Mouse (Mus musculus) spleen, postnatal 36 days (tissue): ENCODE results near the gene Qtrt2.

Experiments
- DNase-seq, 2 experiments: peaks; one replicate each; pipeline ENCODE4 v3.0.0; 2022; ENCODE audit warnings: low spot score in 2 of 2, mixed read lengths in 1 of 2

Qtrt2 gene

GRCm38 (mm10) chr16:43926341-43926859 is at the start of gene Qtrt2:
TSS of gene Qtrt2 (minus strand) at chr16:43926809.
- DNase-seq, result no peak

- DNase-seq, result no peak
Observed at GRCm38 (mm10) chr16:43973606-43974220, 47.1 kb upstream of the Qtrt2 start.

DNA sequence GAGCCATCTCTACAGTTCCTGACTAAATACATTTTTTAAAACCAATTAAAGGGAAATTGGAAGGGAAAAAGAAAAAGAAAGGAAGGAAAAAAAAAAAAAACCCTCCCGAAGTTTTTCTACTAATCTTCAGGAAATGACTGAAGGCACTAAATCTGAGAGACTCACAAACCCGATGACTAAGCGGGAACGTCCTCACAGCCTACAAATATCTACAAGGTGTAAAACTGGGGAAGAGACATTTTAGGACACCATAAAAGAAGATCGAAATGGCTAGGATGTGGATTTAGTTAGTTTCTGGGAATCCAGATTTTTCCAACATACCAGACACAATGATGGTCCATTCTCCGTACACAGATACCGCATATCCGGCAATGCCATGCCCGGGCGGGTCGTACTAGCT is 46.5 kb upstream of the Qtrt2 start:
- no peak for DNase-seq

DNA sequence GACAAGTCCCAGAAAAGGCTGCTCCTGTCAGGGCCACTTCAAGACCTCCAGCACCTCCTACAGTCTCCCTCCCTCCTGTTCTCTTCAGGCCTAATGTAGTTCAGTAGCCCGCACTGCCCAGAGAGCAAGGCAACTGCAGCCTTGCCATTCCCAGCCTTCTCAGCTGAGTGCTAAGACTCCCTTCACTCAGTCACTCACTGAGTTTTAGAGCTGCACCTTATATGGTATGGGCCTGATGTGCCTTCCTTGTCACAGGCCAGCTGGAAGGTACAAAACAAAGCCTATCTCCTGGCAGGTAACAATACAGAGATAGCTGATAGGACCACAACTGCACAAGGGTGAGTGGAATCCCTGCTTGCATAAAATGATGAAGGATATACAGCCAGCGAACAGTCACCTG is 45.8 kb upstream of the Qtrt2 start:
- no peak for DNase-seq

GRCm38 (mm10) chr16:43971741-43972140 is 45.1 kb upstream of the Qtrt2 start:
- no peak for DNase-seq

DNA sequence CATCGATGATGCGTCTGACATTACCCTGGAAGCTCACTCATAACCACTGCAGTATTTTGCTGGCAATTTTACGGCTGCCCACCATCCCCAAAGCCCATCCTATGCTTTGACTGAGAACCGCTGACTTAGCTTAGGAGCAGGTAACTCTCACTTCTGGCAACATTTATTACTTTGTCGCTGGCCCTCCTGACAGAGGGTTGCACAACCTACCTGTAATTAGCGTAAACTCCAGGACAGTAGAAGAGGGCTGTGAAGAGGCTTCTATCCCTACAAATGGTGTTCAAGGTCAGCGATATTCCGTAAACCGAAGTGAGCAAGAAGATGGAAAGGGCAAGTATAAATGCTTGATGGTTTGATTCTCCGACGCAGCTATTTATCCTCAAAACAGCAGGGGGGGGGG is 44.6 kb upstream of the Qtrt2 start:
- DNase-seq, result no peak

DNA sequence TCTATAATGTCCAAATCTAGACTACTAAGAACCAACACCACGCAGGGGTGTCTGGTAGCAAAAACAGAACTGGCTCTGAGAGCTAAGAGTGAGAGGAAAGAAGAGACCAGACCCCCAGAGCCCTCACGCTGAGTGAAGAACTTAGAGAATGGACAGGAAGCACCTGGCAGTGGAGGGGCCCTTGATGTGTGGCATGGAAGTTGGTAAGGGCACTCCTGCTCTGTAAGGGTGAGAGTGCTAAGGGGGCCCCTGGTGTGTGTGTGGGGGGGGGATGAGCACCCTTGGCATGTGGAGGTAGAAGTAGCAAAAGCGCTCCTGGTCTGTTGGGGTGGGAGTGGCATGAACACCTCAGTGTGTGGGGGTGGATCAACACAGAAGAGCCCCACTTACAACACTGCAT is 43.8 kb upstream of the Qtrt2 start:
- DNase-seq, result no peak

- no peak for DNase-seq
Observed at GRCm38 (mm10) chr16:43965781-43966389, 39.3 kb upstream of the Qtrt2 start.

DNA sequence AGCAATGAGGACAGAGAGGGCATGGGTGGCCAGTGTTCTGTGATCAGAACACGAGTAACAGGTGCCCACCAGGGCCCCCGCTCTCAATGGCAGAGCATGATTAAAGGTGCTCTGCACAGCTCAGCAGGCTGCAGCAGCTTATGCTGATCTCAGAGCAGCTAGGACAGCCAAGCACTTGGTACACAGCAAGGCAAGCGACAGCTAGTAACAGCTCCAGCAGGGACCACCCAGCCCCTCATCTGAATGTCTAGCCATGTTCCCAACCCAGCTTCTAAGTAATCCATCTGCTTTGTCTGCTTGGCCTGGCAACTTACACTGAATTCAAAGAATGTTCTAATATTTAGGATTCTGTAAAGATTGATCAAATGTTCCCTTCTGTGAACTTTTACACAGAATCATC is 37.2 kb upstream of the Qtrt2 start:
- no peak for DNase-seq

DNA sequence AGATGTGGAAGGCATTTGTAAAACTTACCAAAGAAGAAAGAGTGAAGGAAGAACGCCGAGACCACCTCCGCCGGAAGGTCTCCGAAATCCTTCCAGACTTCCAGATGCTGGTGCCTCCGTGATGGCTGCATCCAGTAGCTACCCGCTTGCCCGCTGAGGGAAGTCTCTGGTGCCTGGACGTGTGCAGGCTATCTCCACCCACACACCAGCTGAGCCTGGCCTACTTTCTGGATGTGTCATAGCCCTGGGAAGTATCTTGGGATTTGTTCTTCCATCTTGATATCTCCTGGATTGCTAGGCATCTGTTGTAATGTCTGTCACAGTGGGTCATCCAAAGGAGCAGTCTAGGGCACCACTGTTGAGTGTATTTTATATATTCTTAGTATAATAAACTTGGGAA is 36.7 kb upstream of the Qtrt2 start:
- no peak for DNase-seq

- no peak for DNase-seq
Observed at GRCm38 (mm10) chr16:43958038-43958437, 31.4 kb upstream of the Qtrt2 start.

GRCm38 (mm10) chr16:43954913-43955312 is 28.3 kb upstream of the Qtrt2 start:
- DNase-seq, result peak; percentile 47 to 54

- DNase-seq, result peak; percentile 84
Observed at GRCm38 (mm10) chr16:43951591-43951990, 25.0 kb upstream of the Qtrt2 start.

DNA sequence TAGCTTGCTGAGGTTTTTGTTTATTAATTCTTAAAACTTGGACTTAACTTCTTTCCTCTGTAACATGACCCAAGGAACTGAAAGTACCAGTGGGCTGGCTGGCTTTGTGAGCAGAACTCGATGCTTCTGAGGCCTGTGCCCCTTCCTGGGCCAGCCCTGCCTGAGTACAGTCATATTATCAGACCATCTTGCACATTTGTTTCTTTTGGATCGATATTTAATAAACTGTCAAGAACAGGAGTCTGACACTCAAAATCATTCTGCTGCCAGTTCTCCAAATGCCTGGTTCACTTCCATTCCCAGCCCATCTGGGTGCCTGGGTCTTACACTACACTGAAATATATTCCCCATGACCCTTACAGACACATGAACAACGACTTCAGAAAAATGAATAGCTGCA is 19.3 kb upstream of the Qtrt2 start:
- no peak for DNase-seq

DNA sequence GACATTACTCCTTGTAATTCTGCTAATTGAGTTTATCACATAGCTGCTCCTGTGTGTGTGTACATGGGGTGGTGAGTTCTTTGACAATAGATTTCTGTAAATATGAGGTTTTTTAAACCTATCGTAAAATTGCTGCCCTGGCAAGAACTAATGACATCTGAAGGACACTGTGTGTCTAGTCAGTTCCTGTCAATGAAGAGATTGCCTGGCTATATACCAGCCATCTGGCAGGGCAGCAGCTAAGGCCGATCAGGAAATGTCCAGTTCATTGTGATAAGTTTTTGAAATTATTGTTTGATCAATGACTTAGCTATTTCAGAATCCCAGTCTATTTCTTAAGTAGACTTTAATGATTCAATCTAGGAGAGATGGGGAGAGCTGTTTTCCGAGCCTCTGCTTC is 18.7 kb upstream of the Qtrt2 start:
- DNase-seq, result no peak

GRCm38 (mm10) chr16:43940846-43941245 is 14.2 kb upstream of the Qtrt2 start:
- no peak for DNase-seq

DNA sequence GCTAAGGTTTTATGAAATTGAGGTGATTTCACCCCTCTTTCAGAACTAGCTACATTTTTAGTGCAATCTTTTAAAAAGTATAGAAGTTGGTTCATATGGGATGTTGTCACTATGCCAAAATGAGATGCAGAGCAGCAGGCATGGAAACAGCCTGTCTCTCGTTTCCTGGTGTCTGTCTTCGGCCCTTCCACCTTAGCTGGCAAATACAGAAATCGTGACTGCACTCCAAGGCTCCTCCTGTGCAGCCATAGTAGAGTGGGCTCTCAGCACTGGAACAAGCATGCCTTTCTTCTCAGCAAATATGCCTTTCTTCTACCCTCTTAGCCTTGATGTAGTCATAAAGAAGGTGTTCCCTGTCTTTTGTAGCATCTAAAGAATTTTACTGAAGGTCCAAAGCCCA is 9.3 kb upstream of the Qtrt2 start:
- DNase-seq, result no peak

GRCm38 (mm10) chr16:43935367-43935766 is 8.8 kb upstream of the Qtrt2 start:
- no peak for DNase-seq

DNA sequence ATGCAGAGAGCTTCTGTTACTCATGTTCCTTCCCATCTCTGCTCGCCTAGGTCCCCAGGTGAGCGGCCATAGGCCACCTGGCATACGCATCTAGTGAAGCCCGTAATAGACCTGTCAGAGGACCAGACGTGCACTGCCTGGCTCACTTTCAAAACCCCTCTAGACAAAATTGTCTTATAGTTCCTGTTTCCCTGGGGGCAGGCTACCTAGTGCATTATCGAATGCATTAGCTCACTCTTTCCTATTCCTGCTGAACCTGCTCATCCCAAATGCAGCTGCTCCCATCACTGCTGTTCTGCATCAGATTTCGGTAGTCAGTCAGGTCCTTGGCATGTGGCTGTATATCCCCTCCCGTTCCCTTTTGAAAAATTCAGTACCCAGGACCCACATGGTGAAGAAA is 8.2 kb upstream of the Qtrt2 start:
- no peak for DNase-seq

GRCm38 (mm10) chr16:43933041-43933440 is 6.4 kb upstream of the Qtrt2 start:
- no peak for DNase-seq

GRCm38 (mm10) chr16:43932319-43932718 is 5.7 kb upstream of the Qtrt2 start:
- DNase-seq, result no peak

DNA sequence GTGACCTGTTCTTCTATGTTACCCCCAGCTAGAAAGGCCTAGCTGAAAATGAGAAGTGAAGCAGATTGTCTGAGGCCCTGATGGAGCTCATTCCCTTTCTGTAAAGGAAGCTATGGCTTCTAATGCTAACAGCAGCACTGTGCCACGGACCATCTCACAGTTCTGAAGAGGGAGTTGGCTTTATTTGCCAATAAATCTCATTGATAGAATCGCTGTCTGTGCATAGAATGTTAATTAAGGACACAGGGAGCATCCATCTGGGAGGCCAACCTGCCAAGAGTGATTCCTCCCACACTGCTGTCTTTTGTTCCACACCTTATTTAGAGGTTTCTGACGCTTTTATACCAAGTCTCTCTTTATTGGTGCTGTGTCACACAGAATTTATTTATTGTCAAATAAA is 4.9 kb upstream of the Qtrt2 start:
- no peak for DNase-seq

GRCm38 (mm10) chr16:43930577-43930976 is 4.0 kb upstream of the Qtrt2 start:
- DNase-seq, result no peak

DNA sequence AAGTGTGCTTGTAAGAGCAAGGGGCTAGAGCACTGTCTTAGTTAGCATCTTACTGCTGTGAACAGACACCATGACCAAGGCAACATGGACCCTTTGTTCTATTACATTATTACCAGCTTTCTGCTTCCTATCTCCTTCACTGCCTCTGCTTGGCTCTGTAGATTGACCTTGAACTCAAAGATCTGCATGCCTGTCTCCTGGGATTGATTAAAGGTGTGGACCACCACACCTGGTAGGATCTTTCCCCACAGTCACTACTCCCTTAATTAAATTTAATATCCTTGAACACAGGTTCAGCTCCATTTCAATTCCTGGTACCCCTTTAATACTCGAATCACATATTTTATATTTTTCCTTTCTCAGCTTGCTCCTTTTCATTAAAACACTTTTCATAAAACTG is 763 bp downstream of the Qtrt2 start:
- DNase-seq, result no peak
